Mouse (Mus musculus) inflammation-experienced regulatory T-cells, adult 6 months (primary cell): ENCODE results near the gene Nedd8. TPM values are rescaled to one million over a fixed set of nuclear protein-coding genes. Genes with fewer than 3 reads are reported as not detected.

Experiments used
- ATAC-seq: one replicate; pipeline ENCODE4 v1.8.0; 2017
- polyA plus RNA-seq, 3 experiments: library from polyadenylated mRNA; unstranded; fragments of 100-300 nt; shearing (Covaris generic); gene quantifications; one replicate each; pipeline ENCODE4 v1.2.1; 2017

Gene Nedd8
- polyA plus RNA-seq, 3 experiments from 2014 or later: 335 to 412 (median 375) TPM

- no peak for ATAC-seq
Measured at GRCm38 (mm10) chr14:55613346-55613745, 58.6 kb downstream of the Nedd8 start.

Other genes starting within 250 kb of the Nedd8 start
- 10 to 100 TPM; 37.3 to 38.7 (median 37.4) TPM for gene Dhrs4, start 193.4 kb downstream of the Nedd8 start, polyA plus RNA-seq
- gene Carmil3, start 181.5 kb downstream of the Nedd8 start, polyA plus RNA-seq: not detected
- not detected for gene Cpne6, start 161.7 kb downstream of the Nedd8 start, polyA plus RNA-seq
- gene Nrl, start 147.1 kb downstream of the Nedd8 start, polyA plus RNA-seq: under 1 TPM in 1 of 3 experiments, not detected in 2; 0.08 TPM
- 10 to 100 TPM; 31.9 to 37.5 (median 35.9) TPM for gene Pck2, start 131.9 kb downstream of the Nedd8 start, polyA plus RNA-seq
- 100 to 1,000 TPM in 1 of 3 experiments, 10 to 100 TPM in 2; 73.9 to 107 (median 81.0) TPM for gene Dcaf11, start 112.1 kb downstream of the Nedd8 start, polyA plus RNA-seq
- 1 to 10 TPM; 1.4 to 3.2 (median 3.2) TPM for gene A730061H03Rik, start 111.7 kb downstream of the Nedd8 start, polyA plus RNA-seq
- gene Fitm1, start 96.5 kb downstream of the Nedd8 start, polyA plus RNA-seq: not detected
- 100 to 1,000 TPM; 667 to 812 (median 693) TPM for gene Psme1, start 94.0 kb downstream of the Nedd8 start, polyA plus RNA-seq
- gene Emc9, start 86.8 kb downstream of the Nedd8 start, polyA plus RNA-seq: 10 to 100 TPM; 19.1 to 25.6 (median 23.3) TPM
- gene Psme2, start 81.0 kb downstream of the Nedd8 start, polyA plus RNA-seq: 1,000 to 10,000 TPM in 1 of 3 experiments, 100 to 1,000 TPM in 2; 828 to 1,360 (median 869) TPM
- gene Rnf31, start 80.4 kb downstream of the Nedd8 start, polyA plus RNA-seq: 10 to 100 TPM; 26.7 to 37.2 (median 35.3) TPM
- 100 to 1,000 TPM; 120 to 174 (median 141) TPM for gene Irf9, start 68.6 kb downstream of the Nedd8 start, polyA plus RNA-seq
- 1 to 10 TPM in 2 of 3 experiments, not detected in 1; 2.7 to 4.0 TPM for gene Rec8, start 54.1 kb downstream of the Nedd8 start, polyA plus RNA-seq
- gene Ipo4, start 36.2 kb downstream of the Nedd8 start, polyA plus RNA-seq: 10 to 100 TPM; 21.1 to 39.8 (median 36.3) TPM
- gene Gm49378, start 34.2 kb downstream of the Nedd8 start, polyA plus RNA-seq: 1 to 10 TPM in 2 of 3 experiments, under 1 TPM in 1; 0.44 to 2.8 (median 2.5) TPM
- 10 to 100 TPM; 36.3 to 45.0 (median 39.3) TPM for gene Tm9sf1, start 28.3 kb downstream of the Nedd8 start, polyA plus RNA-seq
- gene Tssk4, start 21.9 kb downstream of the Nedd8 start, polyA plus RNA-seq: 1 to 10 TPM in 2 of 3 experiments, under 1 TPM in 1; 0.68 to 2.2 (median 1.2) TPM
- 100 to 1,000 TPM in 1 of 3 experiments, 10 to 100 TPM in 2; 89.2 to 101 (median 95.6) TPM for gene Mdp1, start 11.6 kb downstream of the Nedd8 start, polyA plus RNA-seq
- gene Gmpr2, start 183 bp downstream of the Nedd8 start, polyA plus RNA-seq: 10 to 100 TPM; 25.8 to 33.9 (median 29.9) TPM
- gene Tinf2, start 9.7 kb upstream of the Nedd8 start, polyA plus RNA-seq: 10 to 100 TPM; 26.4 to 30.7 (median 30.2) TPM
- gene Tgm1, start 41.8 kb upstream of the Nedd8 start, polyA plus RNA-seq: not detected
- gene Rabggta, start 50.1 kb upstream of the Nedd8 start, polyA plus RNA-seq: 10 to 100 TPM; 40.8 to 75.9 (median 62.1) TPM
- gene Dhrs1, start 73.6 kb upstream of the Nedd8 start, polyA plus RNA-seq: 10 to 100 TPM; 32.4 to 57.8 (median 46.5) TPM
- 1 to 10 TPM; 4.1 to 8.4 (median 5.4) TPM for gene Nop9, start 73.6 kb upstream of the Nedd8 start, polyA plus RNA-seq
- gene Cideb, start 86.3 kb upstream of the Nedd8 start, polyA plus RNA-seq: not detected
- not detected for gene Ltb4r2, start 89.3 kb upstream of the Nedd8 start, polyA plus RNA-seq
- 10 to 100 TPM in 1 of 3 experiments, 1 to 10 TPM in 1, under 1 TPM in 1; 0.57 to 16.6 (median 3.8) TPM for gene Ltb4r1, start 93.8 kb upstream of the Nedd8 start, polyA plus RNA-seq
- gene Adcy4, start 112.0 kb upstream of the Nedd8 start, polyA plus RNA-seq: under 1 TPM in 1 of 3 experiments, not detected in 2; 0.29 TPM
- gene Ripk3, start 116.7 kb upstream of the Nedd8 start, polyA plus RNA-seq: 10 to 100 TPM; 71.9 to 99.8 (median 84.8) TPM
- not detected for gene Nfatc4, start 151.0 kb upstream of the Nedd8 start, polyA plus RNA-seq
- gene Nynrin, start 181.9 kb upstream of the Nedd8 start, polyA plus RNA-seq: under 1 TPM in 1 of 3 experiments, not detected in 2; 0.04 TPM
- under 1 TPM in 1 of 3 experiments, not detected in 2; 0.11 TPM for gene Cbln3, start 212.3 kb upstream of the Nedd8 start, polyA plus RNA-seq
- gene Khnyn, start 212.8 kb upstream of the Nedd8 start, polyA plus RNA-seq: 10 to 100 TPM; 10.5 to 13.1 (median 12.8) TPM
- gene Sdr39u1, start 228.2 kb upstream of the Nedd8 start, polyA plus RNA-seq: 100 to 1,000 TPM in 1 of 3 experiments, 10 to 100 TPM in 2; 76.4 to 107 (median 93.3) TPM